9 mouse cellular contexts compared by ENCODE assay signal in genomic region chr13:107641926-107642657, GRCm38 (mm10).
DNase-seq lines count a peak whose midpoint lies in the region; ATAC-seq and TF ChIP-seq lines count a peak whose summit lies in the region.
"Had no signal": no experiment of that assay in that cellular context is flagged by ENCODE, and none has a peak within 500 bp of the region (broad histone marks: within the 10 kb centered on the region; RNA-seq: fewer than 3 reads in every experiment).

No protein-coding gene starts in this region.

- peak overlapping the region; percentile 55; the same call in 1 of the 2 replicates for H3K27ac ChIP-seq in liver, postnatal 0 days (ENCODE audit: low read depth)
- no peak overlapping the region for H3K27ac ChIP-seq in liver, embryonic 11.5 days (ENCODE audit: low read depth, low read length)
- H3K27ac ChIP-seq in hindbrain, embryonic 10.5 days: peak overlapping the region; percentile 82
- H3K27ac ChIP-seq in neural tube, embryonic 11.5 days (ENCODE audit: low read depth, low read length): no peak overlapping the region

- no peak overlapping the region for H3K4me3 ChIP-seq in liver, postnatal 0 days (ENCODE audit: low read depth, low read length)
- H3K4me3 ChIP-seq in liver, embryonic 11.5 days (ENCODE audit: low read depth, low read length): no peak overlapping the region
- no peak overlapping the region for H3K4me3 ChIP-seq in hindbrain, embryonic 10.5 days
- no peak overlapping the region for H3K4me3 ChIP-seq in neural tube, embryonic 11.5 days (ENCODE audit: low read depth, low read length)

- H3K4me2 ChIP-seq in liver, postnatal 0 days (ENCODE audit: low read depth, low read length): no peak overlapping the region
- no peak overlapping the region for H3K4me2 ChIP-seq in liver, embryonic 11.5 days
- no peak overlapping the region for H3K4me2 ChIP-seq in neural tube, embryonic 11.5 days (ENCODE audit: low read depth)

- H3K4me1 ChIP-seq in liver, postnatal 0 days (ENCODE audit: insufficient read depth): peaks cover 18% of the 10 kb centered on the region
- H3K4me1 ChIP-seq in liver, embryonic 11.5 days (replicated peaks; ENCODE audit: control insufficient read depth, insufficient read depth, low read length): 0 out of 2 replicates have a peak, but pooled peaks cover 4% of the 10 kb centered on the region
- peaks cover 39% of the 10 kb centered on the region for H3K4me1 ChIP-seq in hindbrain, embryonic 10.5 days (replicated peaks)
- peaks cover 6% of the 10 kb centered on the region; the same call in 1 of the 2 replicates for H3K4me1 ChIP-seq in neural tube, embryonic 11.5 days (ENCODE audit: control insufficient read depth, insufficient read depth, low read length)

- no peak overlapping the region for H3K9ac ChIP-seq in liver, postnatal 0 days (replicated peaks)
- no peak overlapping the region for H3K9ac ChIP-seq in liver, embryonic 11.5 days (ENCODE audit: low read depth, low read length)
- H3K9ac ChIP-seq in neural tube, embryonic 11.5 days (ENCODE audit: low read length): no peak overlapping the region

- peak; percentile 65 for DNase-seq in liver, postnatal 0 days
- no peak for DNase-seq in liver, embryonic 11.5 days (ENCODE audit: low spot score)
- DNase-seq in cerebellum, postnatal 10 days: peak; percentile 74 to 86
- peak; percentile 52 for DNase-seq in hindbrain, embryonic 10.5 days (ENCODE audit: low spot score)
- DNase-seq in left cerebral cortex, adult 11 months (ENCODE audit: low spot score): peak; percentile 75
- DNase-seq in neural tube, embryonic 11.5 days (ENCODE audit: low spot score): peak; percentile 63
- DNase-seq in gastrocnemius, adult 8-10 months (ENCODE audit: low spot score in 2 of 2): no peak

- TF ChIP-seq EP300 in liver, postnatal 0 days (IDR thresholded peaks at IDR 0.05; ENCODE audit: low read depth): no peak

- 56% methylated on average over 14 of the region's 14 CpGs for WGBS in liver, postnatal 0 days (ENCODE audit: insufficient replicate concordance)
- WGBS in liver, embryonic 11.5 days: 78% methylated on average over 14 of the region's 14 CpGs
- WGBS in hindbrain, embryonic 10.5 days: 54% methylated on average over 14 of the region's 14 CpGs
- WGBS in neural tube, embryonic 11.5 days: 55% methylated on average over 14 of the region's 14 CpGs

- peak; percentile 79 for ATAC-seq in liver, postnatal 0 days
- no peak for ATAC-seq in liver, embryonic 11.5 days (replicated peaks; ENCODE audit: low FRiP score)
- ATAC-seq in neural tube, embryonic 11.5 days (ENCODE audit: insufficient read depth, low FRiP score, low TSS enrichment): peak; percentile 68
- no peak for ATAC-seq in erythroid progenitor cell, adult 5-6 weeks (replicated peaks; ENCODE audit: low FRiP score, poor library complexity, severe bottlenecking)
- ATAC-seq: Patski had no signal

- TF ChIP-seq CTCF in liver, postnatal 0 days (IDR thresholded peaks at IDR 0.05; ENCODE audit: low read depth): no peak

- no peaks in the 10 kb centered on the region for H3K36me3 ChIP-seq in liver, postnatal 0 days (replicated peaks; ENCODE audit: insufficient read depth, low read length)
- no peaks in the 10 kb centered on the region for H3K36me3 ChIP-seq in liver, embryonic 11.5 days (ENCODE audit: control insufficient read depth, insufficient read depth, low read length)
- H3K36me3 ChIP-seq in hindbrain, embryonic 10.5 days: no peaks in the 10 kb centered on the region
- no peaks in the 10 kb centered on the region for H3K36me3 ChIP-seq in neural tube, embryonic 11.5 days (ENCODE audit: control insufficient read depth, insufficient read depth, low read length)

- no peaks in the 10 kb centered on the region for H3K9me3 ChIP-seq in liver, postnatal 0 days (ENCODE audit: low read length)
- H3K9me3 ChIP-seq in liver, embryonic 11.5 days (ENCODE audit: control insufficient read depth, low read length): no peaks in the 10 kb centered on the region
- H3K9me3 ChIP-seq in hindbrain, embryonic 10.5 days: no peaks in the 10 kb centered on the region
- H3K9me3 ChIP-seq in neural tube, embryonic 11.5 days (ENCODE audit: control insufficient read depth, low read length): no peaks in the 10 kb centered on the region

- H3K27me3 ChIP-seq in liver, postnatal 0 days (ENCODE audit: insufficient read depth, low read length): peaks cover 13% of the 10 kb centered on the region
- peaks cover 28% of the 10 kb centered on the region for H3K27me3 ChIP-seq in liver, embryonic 11.5 days (replicated peaks; ENCODE audit: control insufficient read depth, insufficient read depth, low read length)
- peaks cover 34% of the 10 kb centered on the region for H3K27me3 ChIP-seq in hindbrain, embryonic 10.5 days (ENCODE audit: insufficient read depth, poor library complexity, severe bottlenecking)
- H3K27me3 ChIP-seq in neural tube, embryonic 11.5 days (ENCODE audit: control insufficient read depth, insufficient read depth, low read length): no peaks in the 10 kb centered on the region; the same call in 1 of the 2 replicates
- H3K27me3 ChIP-seq: Patski had no signal

Comparison
In these comparisons a context has a peak if more than half of its experiments do, and no peak if none do; other contexts are left out.
1. ATAC-seq: peak in liver, postnatal 0 days (single experiment) and neural tube, embryonic 11.5 days (single experiment); none in liver, embryonic 11.5 days (single experiment) and erythroid progenitor cell, adult 5-6 weeks (single experiment).
2. DNase-seq: peak in liver, postnatal 0 days (single experiment), cerebellum, postnatal 10 days (2 of 2), hindbrain, embryonic 10.5 days (single experiment), left cerebral cortex, adult 11 months (single experiment) and neural tube, embryonic 11.5 days (single experiment); none in liver, embryonic 11.5 days (single experiment) and gastrocnemius, adult 8-10 months (0 of 2).
3. H3K27ac ChIP-seq: peak in liver, postnatal 0 days (single experiment) and hindbrain, embryonic 10.5 days (single experiment); none in liver, embryonic 11.5 days (single experiment) and neural tube, embryonic 11.5 days (single experiment).